Mouse (Mus musculus): ENCODE data around the gene Slc2a1. TPM values are rescaled to one million over a fixed set of nuclear protein-coding genes. Genes with fewer than 3 reads are reported as not detected.

Gene Slc2a1
- polyA plus RNA-seq, 1 experiment: 121 TPM

DNA sequence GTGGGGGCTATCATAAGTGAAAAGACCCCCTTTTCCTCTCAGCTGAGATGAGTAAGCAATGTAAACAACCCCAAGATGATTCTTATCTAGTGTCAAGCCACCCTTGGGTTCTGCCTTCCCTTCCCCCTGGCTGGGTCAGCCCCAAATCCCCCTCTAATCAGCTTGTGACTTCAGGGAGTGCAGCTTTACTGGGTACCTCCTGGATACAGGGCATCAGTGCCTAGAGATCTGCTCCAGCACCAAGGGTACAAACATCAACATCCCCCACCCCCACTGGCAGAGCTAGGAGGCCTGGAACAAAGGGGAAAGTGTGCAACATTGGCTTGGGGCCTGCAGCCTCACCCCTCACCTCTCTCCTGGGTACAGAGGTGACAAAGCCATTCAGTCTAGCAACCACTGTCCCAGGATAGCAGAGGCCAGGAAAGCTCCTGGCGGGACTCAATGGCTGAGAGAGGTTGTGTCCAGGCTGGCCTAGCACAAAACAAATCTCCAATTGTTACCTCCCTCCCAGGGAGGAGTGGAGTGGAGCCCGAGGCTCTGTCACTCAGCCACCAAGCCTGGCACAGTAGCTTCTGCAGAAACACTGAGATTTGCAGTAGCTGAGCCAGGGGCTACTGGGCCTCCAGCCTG lies 3.9 kb downstream of the Slc2a1 start:
- Histone ChIP-seq H3K27me3 (ENCODE audit: control insufficient read depth, insufficient read depth, low read length) (no peaks in the 10 kb centered on the region), H3K27ac (ENCODE audit: insufficient read depth, low read length) (peak overlapping the region; percentile 22; the same call in 1 of the 2 replicates), H3K4me3 (replicated peaks; ENCODE audit: insufficient read depth, low read depth, low read length) (no peak overlapping the region), H3K4me1 (ENCODE audit: control insufficient read depth, insufficient read depth, low read length) (no peaks in the 10 kb centered on the region)
- WGBS: 39% methylated on average over 2 of the region's 2 CpGs
- TF ChIP-seq POLR2A (IDR thresholded peaks at IDR 0.05; ENCODE audit: borderline replicate concordance, insufficient read depth, low read length) (no peak), CTCF (IDR thresholded peaks at IDR 0.05; ENCODE audit: borderline replicate concordance, insufficient read depth, low read depth, low read length) (no peak)
- peak in 1 of 2 experiments; percentile 33 for DNase-seq

GRCm38 (mm10) chr4:119115611-119116070 lies 7.1 kb downstream of the Slc2a1 start:
- Histone ChIP-seq H3K4me1 (ENCODE audit: control insufficient read depth, insufficient read depth, low read length) (no peaks in the 10 kb centered on the region), H3K27ac (ENCODE audit: insufficient read depth, low read length) (no peak overlapping the region), H3K4me3 (replicated peaks; ENCODE audit: insufficient read depth, low read depth, low read length) (no peak overlapping the region), H3K27me3 (ENCODE audit: control insufficient read depth, insufficient read depth, low read length) (no peaks in the 10 kb centered on the region; the same call in 1 of the 2 replicates)
- TF ChIP-seq POLR2A (IDR thresholded peaks at IDR 0.05; ENCODE audit: borderline replicate concordance, insufficient read depth, low read length) (no peak), CTCF (IDR thresholded peaks at IDR 0.05; ENCODE audit: borderline replicate concordance, insufficient read depth, low read depth, low read length) (no peak)
- 64% methylated on average over 6 of the region's 6 CpGs for WGBS
- no peak for DNase-seq

GRCm38 (mm10) chr4:119116336-119116735 lies 7.8 kb downstream of the Slc2a1 start:
- Histone ChIP-seq H3K27me3 (ENCODE audit: control insufficient read depth, insufficient read depth, low read length) (no peaks in the 10 kb centered on the region; the same call in 1 of the 2 replicates), H3K4me1 (ENCODE audit: control insufficient read depth, insufficient read depth, low read length) (no peaks in the 10 kb centered on the region), H3K4me3 (replicated peaks; ENCODE audit: insufficient read depth, low read depth, low read length) (no peak overlapping the region), H3K27ac (ENCODE audit: insufficient read depth, low read length) (no peak overlapping the region)
- no peak for DNase-seq
- TF ChIP-seq POLR2A (IDR thresholded peaks at IDR 0.05; ENCODE audit: borderline replicate concordance, insufficient read depth, low read length) (no peak), CTCF (IDR thresholded peaks at IDR 0.05; ENCODE audit: borderline replicate concordance, insufficient read depth, low read depth, low read length) (no peak)
- WGBS: 90% methylated on average over 1 of the region's 1 CpGs

DNA sequence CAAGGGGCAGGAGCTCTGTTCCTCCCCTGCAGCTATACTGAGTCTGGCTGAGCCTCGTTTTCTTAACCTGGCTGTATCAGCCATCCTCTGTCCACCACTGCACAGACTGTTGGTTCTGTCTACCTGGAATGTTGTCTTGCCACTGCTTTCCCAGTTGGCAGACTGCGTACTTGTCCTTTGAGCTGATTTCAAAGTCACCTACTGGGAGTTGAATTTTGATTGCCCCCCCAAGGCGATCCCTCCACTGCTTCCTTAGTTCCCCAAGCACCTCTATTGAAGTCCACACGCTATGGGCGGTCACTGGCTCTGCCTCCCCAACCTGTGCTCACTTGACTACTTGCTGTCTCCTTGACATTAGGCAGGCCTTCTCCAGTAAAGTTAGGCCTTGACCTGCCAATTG lies 9.1 kb downstream of the Slc2a1 start:
- H3K4me3 ChIP-seq (replicated peaks; ENCODE audit: insufficient read depth, low read depth, low read length): no peak overlapping the region
- no peak overlapping the region for H3K27ac ChIP-seq (ENCODE audit: insufficient read depth, low read length)
- no peak for TF ChIP-seq CTCF (IDR thresholded peaks at IDR 0.05; ENCODE audit: borderline replicate concordance, insufficient read depth, low read depth, low read length)
- TF ChIP-seq POLR2A (IDR thresholded peaks at IDR 0.05; ENCODE audit: borderline replicate concordance, insufficient read depth, low read length): no peak
- 87% methylated on average over 5 of the region's 5 CpGs for WGBS
- DNase-seq: no peak
- H3K4me1 ChIP-seq (ENCODE audit: control insufficient read depth, insufficient read depth, low read length): no peaks in the 10 kb centered on the region
- H3K27me3 ChIP-seq (ENCODE audit: control insufficient read depth, insufficient read depth, low read length): no peaks in the 10 kb centered on the region; the same call in 1 of the 2 replicates

GRCm38 (mm10) chr4:119118659-119119077 lies 10.2 kb downstream of the Slc2a1 start:
- Histone ChIP-seq H3K4me3 (replicated peaks; ENCODE audit: insufficient read depth, low read depth, low read length) (no peak overlapping the region), H3K27me3 (ENCODE audit: control insufficient read depth, insufficient read depth, low read length) (no peaks in the 10 kb centered on the region; the same call in 1 of the 2 replicates), H3K27ac (ENCODE audit: insufficient read depth, low read length) (no peak overlapping the region; the same call in 1 of the 2 replicates), H3K4me1 (ENCODE audit: control insufficient read depth, insufficient read depth, low read length) (no peaks in the 10 kb centered on the region)
- 46% methylated on average over 4 of the region's 4 CpGs for WGBS
- no peak for DNase-seq
- TF ChIP-seq POLR2A (IDR thresholded peaks at IDR 0.05; ENCODE audit: borderline replicate concordance, insufficient read depth, low read length) (no peak), CTCF (IDR thresholded peaks at IDR 0.05; ENCODE audit: borderline replicate concordance, insufficient read depth, low read depth, low read length) (no peak)

DNA sequence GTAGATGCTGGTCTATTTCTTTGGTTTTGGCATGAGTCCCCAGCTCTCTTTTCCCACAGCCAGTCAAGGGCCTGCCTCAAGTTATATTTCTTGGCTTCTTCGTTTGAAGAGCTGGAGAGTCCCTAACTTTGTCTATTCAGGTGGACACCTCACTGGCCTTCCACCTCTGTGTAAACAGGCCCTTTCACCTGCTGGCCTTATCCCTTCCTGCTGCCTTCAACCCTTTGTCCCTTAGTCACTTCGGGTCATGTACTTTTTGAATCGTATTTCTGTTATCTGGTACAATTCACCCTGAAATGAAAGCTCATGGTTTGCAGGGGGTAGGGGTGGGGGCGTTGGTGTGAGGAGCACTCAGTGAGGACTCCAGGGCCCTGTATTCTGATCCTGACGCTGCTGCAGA lies 10.8 kb downstream of the Slc2a1 start:
- 72% methylated on average over 5 of the region's 5 CpGs for WGBS
- Histone ChIP-seq H3K27ac (ENCODE audit: insufficient read depth, low read length) (no peak overlapping the region), H3K4me1 (ENCODE audit: control insufficient read depth, insufficient read depth, low read length) (no peaks in the 10 kb centered on the region), H3K4me3 (replicated peaks; ENCODE audit: insufficient read depth, low read depth, low read length) (no peak overlapping the region), H3K27me3 (ENCODE audit: control insufficient read depth, insufficient read depth, low read length) (no peaks in the 10 kb centered on the region; the same call in 1 of the 2 replicates)
- TF ChIP-seq CTCF (IDR thresholded peaks at IDR 0.05; ENCODE audit: borderline replicate concordance, insufficient read depth, low read depth, low read length): no peak
- TF ChIP-seq POLR2A (IDR thresholded peaks at IDR 0.05; ENCODE audit: borderline replicate concordance, insufficient read depth, low read length): no peak
- no peak for DNase-seq

GRCm38 (mm10) chr4:119120095-119120494 lies 11.6 kb downstream of the Slc2a1 start:
- no peak for DNase-seq
- TF ChIP-seq CTCF (IDR thresholded peaks at IDR 0.05; ENCODE audit: borderline replicate concordance, insufficient read depth, low read depth, low read length) (no peak), POLR2A (IDR thresholded peaks at IDR 0.05; ENCODE audit: borderline replicate concordance, insufficient read depth, low read length) (no peak)
- Histone ChIP-seq H3K4me1 (ENCODE audit: control insufficient read depth, insufficient read depth, low read length) (no peaks in the 10 kb centered on the region), H3K27ac (ENCODE audit: insufficient read depth, low read length) (no peak overlapping the region), H3K27me3 (ENCODE audit: control insufficient read depth, insufficient read depth, low read length) (no peaks in the 10 kb centered on the region; the same call in 1 of the 2 replicates), H3K4me3 (replicated peaks; ENCODE audit: insufficient read depth, low read depth, low read length) (no peak overlapping the region)
- WGBS: 79% methylated on average over 6 of the region's 6 CpGs

DNA sequence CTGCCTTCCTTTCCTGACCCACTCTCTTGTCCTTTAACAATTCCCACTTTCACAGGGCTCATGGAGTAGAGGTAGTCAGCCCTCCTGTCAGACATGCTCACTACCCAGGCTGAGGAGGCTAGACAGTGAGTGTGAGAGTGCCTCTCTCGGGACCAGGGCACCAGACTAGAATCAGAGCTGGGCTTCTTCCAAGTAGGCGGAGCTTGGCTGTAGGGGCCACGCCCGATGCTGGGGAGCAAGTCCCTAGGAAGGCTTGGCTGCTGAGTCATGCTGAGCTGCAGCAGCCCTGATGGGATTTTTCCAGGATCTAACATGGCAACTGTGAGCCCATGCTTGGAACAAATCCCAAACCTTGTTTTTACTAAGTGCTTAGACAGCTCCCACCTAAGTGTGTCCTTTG lies 12.7 kb downstream of the Slc2a1 start:
- peak; percentile 42 to 48 for DNase-seq
- no peak overlapping the region for H3K4me3 ChIP-seq (replicated peaks; ENCODE audit: insufficient read depth, low read depth, low read length)
- WGBS: 44% methylated on average over 4 of the region's 4 CpGs
- H3K27ac ChIP-seq (ENCODE audit: insufficient read depth, low read length): no peak overlapping the region
- no peaks in the 10 kb centered on the region; the same call in 1 of the 2 replicates for H3K27me3 ChIP-seq (ENCODE audit: control insufficient read depth, insufficient read depth, low read length)
- H3K4me1 ChIP-seq (ENCODE audit: control insufficient read depth, insufficient read depth, low read length): no peaks in the 10 kb centered on the region
- no peak for TF ChIP-seq CTCF (IDR thresholded peaks at IDR 0.05; ENCODE audit: borderline replicate concordance, insufficient read depth, low read depth, low read length)
- no peak for TF ChIP-seq POLR2A (IDR thresholded peaks at IDR 0.05; ENCODE audit: borderline replicate concordance, insufficient read depth, low read length)
